Mouse (Mus musculus): ENCODE measurements around the gene Pde6h. TPM values are rescaled to one million over a fixed set of nuclear protein-coding genes. Genes with fewer than 3 reads are reported as not detected.

The Pde6h gene
- polyA plus RNA-seq, 1 experiment: 6.5 TPM

GRCm38 (mm10) chr6:136935233-136935632, 11.6 kb downstream of the Pde6h start:
- Histone ChIP-seq H3K36me3 (ENCODE audit: control insufficient read depth, insufficient read depth, low read length) (no peaks in the 10 kb centered on the region), H3K4me3 (ENCODE audit: control insufficient read depth, low read depth, low read length) (no peak overlapping the region)
- no peak for TF ChIP-seq POLR2A (IDR thresholded peaks at IDR 0.05; ENCODE audit: control insufficient read depth, low read depth, low read length)
- no peak for TF ChIP-seq CTCF (IDR thresholded peaks at IDR 0.05; ENCODE audit: control insufficient read depth, insufficient read depth, insufficient replicate concordance, low read depth, low read length)

GRCm38 (mm10) chr6:136936361-136936760, 12.7 kb downstream of the Pde6h start:
- Histone ChIP-seq H3K4me3 (ENCODE audit: control insufficient read depth, low read depth, low read length) (no peak overlapping the region), H3K4me1 (ENCODE audit: control insufficient read depth, insufficient read depth, low read length) (peaks cover 4% of the 10 kb centered on the region), H3K27me3 (ENCODE audit: control insufficient read depth, insufficient read depth, low read length) (no peaks in the 10 kb centered on the region), H3K27ac (ENCODE audit: control insufficient read depth, insufficient read depth, low read depth, low read length) (no peak overlapping the region), H3K36me3 (ENCODE audit: control insufficient read depth, insufficient read depth, low read length) (no peaks in the 10 kb centered on the region)
- no peak for TF ChIP-seq POLR2A (IDR thresholded peaks at IDR 0.05; ENCODE audit: control insufficient read depth, low read depth, low read length)
- TF ChIP-seq CTCF (IDR thresholded peaks at IDR 0.05; ENCODE audit: control insufficient read depth, insufficient read depth, insufficient replicate concordance, low read depth, low read length): no peak

More at GRCm38 (mm10) chr6:136935233-136935632, 11.6 kb downstream of the Pde6h start:
- Histone ChIP-seq H3K27ac (ENCODE audit: control insufficient read depth, insufficient read depth, low read depth, low read length) (no peak overlapping the region), H3K4me1 (ENCODE audit: control insufficient read depth, insufficient read depth, low read length) (peaks cover 4% of the 10 kb centered on the region), H3K27me3 (ENCODE audit: control insufficient read depth, insufficient read depth, low read length) (no peaks in the 10 kb centered on the region)

- TF ChIP-seq CTCF (IDR thresholded peaks at IDR 0.05; ENCODE audit: control insufficient read depth, insufficient read depth, insufficient replicate concordance, low read depth, low read length): no peak
- TF ChIP-seq POLR2A (IDR thresholded peaks at IDR 0.05; ENCODE audit: control insufficient read depth, low read depth, low read length): no peak
- Histone ChIP-seq H3K4me1 (ENCODE audit: control insufficient read depth, insufficient read depth, low read length) (peaks cover 4% of the 10 kb centered on the region), H3K27ac (ENCODE audit: control insufficient read depth, insufficient read depth, low read depth, low read length) (no peak overlapping the region), H3K27me3 (ENCODE audit: control insufficient read depth, insufficient read depth, low read length) (no peaks in the 10 kb centered on the region), H3K4me3 (ENCODE audit: control insufficient read depth, low read depth, low read length) (no peak overlapping the region), H3K36me3 (ENCODE audit: control insufficient read depth, insufficient read depth, low read length) (no peaks in the 10 kb centered on the region)
Observed at GRCm38 (mm10) chr6:136937117-136937516, 13.5 kb downstream of the Pde6h start.

- peak overlapping the region; percentile 55; the same call in 1 of the 2 replicates for H3K27ac ChIP-seq (ENCODE audit: control insufficient read depth, insufficient read depth, low read depth, low read length)
- H3K27me3 ChIP-seq (ENCODE audit: control insufficient read depth, insufficient read depth, low read length): no peaks in the 10 kb centered on the region
- H3K4me3 ChIP-seq (ENCODE audit: control insufficient read depth, low read depth, low read length): peak overlapping the region; percentile 10; the same call in 1 of the 2 replicates
- no peak for TF ChIP-seq POLR2A (IDR thresholded peaks at IDR 0.05; ENCODE audit: control insufficient read depth, low read depth, low read length)
- TF ChIP-seq CTCF (IDR thresholded peaks at IDR 0.05; ENCODE audit: control insufficient read depth, insufficient read depth, insufficient replicate concordance, low read depth, low read length): no peak
- peaks cover 4% of the 10 kb centered on the region for H3K4me1 ChIP-seq (ENCODE audit: control insufficient read depth, insufficient read depth, low read length)
- no peaks in the 10 kb centered on the region for H3K36me3 ChIP-seq (ENCODE audit: control insufficient read depth, insufficient read depth, low read length)
Observed at GRCm38 (mm10) chr6:136938331-136939126, 14.9 kb downstream of the Pde6h start.

GRCm38 (mm10) chr6:136939326-136940187, 15.9 kb downstream of the Pde6h start:
- no peaks in the 10 kb centered on the region for H3K36me3 ChIP-seq (ENCODE audit: control insufficient read depth, insufficient read depth, low read length)
- H3K27ac ChIP-seq (ENCODE audit: control insufficient read depth, insufficient read depth, low read depth, low read length): no peak overlapping the region; the same call in 1 of the 2 replicates
- no peak overlapping the region for H3K4me3 ChIP-seq (ENCODE audit: control insufficient read depth, low read depth, low read length)
- TF ChIP-seq POLR2A (IDR thresholded peaks at IDR 0.05; ENCODE audit: control insufficient read depth, low read depth, low read length) (no peak), CTCF (IDR thresholded peaks at IDR 0.05; ENCODE audit: control insufficient read depth, insufficient read depth, insufficient replicate concordance, low read depth, low read length) (no peak)
- peaks cover 4% of the 10 kb centered on the region for H3K4me1 ChIP-seq (ENCODE audit: control insufficient read depth, insufficient read depth, low read length)
- no peaks in the 10 kb centered on the region for H3K27me3 ChIP-seq (ENCODE audit: control insufficient read depth, insufficient read depth, low read length)

GRCm38 (mm10) chr6:136940188-136940960, 16.7 kb downstream of the Pde6h start:
- peak overlapping the region; percentile 52 for H3K27ac ChIP-seq (ENCODE audit: control insufficient read depth, insufficient read depth, low read depth, low read length)
- TF ChIP-seq POLR2A (IDR thresholded peaks at IDR 0.05; ENCODE audit: control insufficient read depth, low read depth, low read length) (no peak), CTCF (IDR thresholded peaks at IDR 0.05; ENCODE audit: control insufficient read depth, insufficient read depth, insufficient replicate concordance, low read depth, low read length) (no peak)
- H3K27me3 ChIP-seq (ENCODE audit: control insufficient read depth, insufficient read depth, low read length): no peaks in the 10 kb centered on the region
- H3K4me3 ChIP-seq (ENCODE audit: control insufficient read depth, low read depth, low read length): no peak overlapping the region
- H3K36me3 ChIP-seq (ENCODE audit: control insufficient read depth, insufficient read depth, low read length): no peaks in the 10 kb centered on the region
- peaks cover 4% of the 10 kb centered on the region for H3K4me1 ChIP-seq (ENCODE audit: control insufficient read depth, insufficient read depth, low read length)

Measured in testis, adult 2 months (tissue).